Mouse (Mus musculus): ENCODE measurements around the gene Zfp148. TPM values are rescaled to one million over a fixed set of nuclear protein-coding genes. Genes with fewer than 3 reads are reported as not detected.
A peak's percentile ranks its signal among the peaks of the same experiment; 100 is the strongest.

Zfp148 gene
- total RNA-seq (2014; fragmentation: Nextera tagmentation) (36.2 and 43.3 TPM in 2 replicates), total RNA-seq (2017) (27.2 and 28.6 TPM in 2 replicates)

DNA sequence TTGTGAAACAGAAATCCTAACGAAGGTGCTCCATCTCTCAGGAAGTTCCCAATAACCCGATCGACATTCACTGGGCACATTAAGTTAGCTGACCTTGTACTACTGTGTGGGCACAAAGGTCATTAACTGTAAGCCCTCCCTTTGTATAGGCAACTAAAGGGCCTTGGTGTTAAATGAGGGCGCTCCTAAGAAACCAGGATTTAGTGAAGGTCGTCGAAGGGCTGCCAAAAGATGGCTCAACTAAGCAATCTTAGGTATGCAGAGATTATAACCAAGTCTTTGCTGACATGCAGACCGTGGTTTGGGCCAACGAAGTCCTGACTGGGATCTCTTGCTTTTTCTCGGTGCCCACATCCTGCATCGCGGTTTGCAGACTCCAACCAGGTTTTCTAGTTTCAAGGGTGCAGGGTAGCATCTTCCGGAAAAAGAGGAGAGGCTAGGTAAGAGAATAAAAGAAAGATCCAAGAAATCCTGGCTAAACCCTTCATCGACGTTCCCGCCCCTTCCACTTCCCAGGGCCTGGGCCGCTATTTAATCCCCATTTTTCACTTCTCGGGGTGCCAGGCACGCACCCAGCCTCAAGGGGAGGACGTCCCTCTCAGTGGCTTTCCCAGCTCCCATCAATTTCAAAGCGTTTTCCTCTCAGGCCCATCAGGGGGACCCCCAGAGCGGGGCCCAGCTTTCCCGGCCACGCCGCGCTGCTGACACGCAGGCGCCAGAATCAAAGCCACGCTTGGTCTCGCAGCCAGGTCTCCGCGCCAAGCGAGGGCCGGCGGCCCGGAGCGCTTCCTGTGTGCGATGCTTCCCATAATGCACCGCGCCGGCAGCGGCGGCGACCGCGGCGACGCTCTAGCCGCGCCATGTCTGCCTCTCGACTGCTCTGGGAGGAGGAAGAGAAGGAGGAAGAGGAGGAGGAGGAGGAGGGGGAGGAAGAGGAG, at the start of gene Zfp148:
TSS of gene Zfp148 (plus strand) at position 893 of the 938 bp plus-strand sequence.
- ATAC-seq (replicated peaks; ENCODE audit: poor library complexity, severe bottlenecking): peak; percentile 94

DNA sequence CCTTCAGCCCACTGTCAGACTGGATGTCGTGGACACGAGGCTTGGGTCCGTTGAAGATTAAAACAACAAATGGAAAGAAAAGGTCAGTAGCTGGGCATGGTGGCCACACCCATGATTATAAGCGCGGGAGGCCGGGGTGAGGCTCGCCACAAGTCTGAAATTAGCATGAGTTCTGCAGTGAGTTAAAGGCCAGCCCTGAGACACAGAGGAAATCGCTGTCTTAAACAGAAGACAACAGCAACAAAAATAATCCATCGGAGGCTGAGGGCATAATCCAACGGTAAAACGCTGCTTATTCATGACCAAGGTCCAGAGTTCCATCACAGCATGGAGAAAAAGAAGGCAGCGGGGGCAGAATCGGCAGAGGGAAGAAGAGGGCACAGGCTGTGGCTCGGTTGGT, 47.6 kb upstream of the Zfp148 start:
- no peak for ATAC-seq (replicated peaks; ENCODE audit: poor library complexity, severe bottlenecking)

DNA sequence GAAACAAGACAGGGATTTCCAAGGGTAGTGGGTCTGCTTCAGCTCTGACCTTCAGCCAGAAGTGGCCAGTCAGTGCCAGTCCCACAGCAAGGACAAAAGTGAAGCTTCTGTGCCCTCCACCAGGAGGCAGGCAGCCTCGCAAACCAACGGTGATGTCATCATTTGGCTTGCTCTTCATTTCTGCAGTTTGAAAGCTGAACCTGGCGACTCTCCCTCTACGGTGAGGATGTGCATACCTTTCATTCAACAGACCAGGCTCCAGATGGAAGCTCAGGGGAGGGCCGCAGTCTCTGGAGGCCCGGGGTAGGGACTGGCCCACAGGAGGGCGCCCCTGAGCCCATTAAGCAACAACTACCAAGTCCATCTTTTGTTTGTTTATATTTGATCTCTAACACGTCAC, 43.5 kb upstream of the Zfp148 start:
- peak; percentile 74 for ATAC-seq (replicated peaks; ENCODE audit: poor library complexity, severe bottlenecking)

DNA sequence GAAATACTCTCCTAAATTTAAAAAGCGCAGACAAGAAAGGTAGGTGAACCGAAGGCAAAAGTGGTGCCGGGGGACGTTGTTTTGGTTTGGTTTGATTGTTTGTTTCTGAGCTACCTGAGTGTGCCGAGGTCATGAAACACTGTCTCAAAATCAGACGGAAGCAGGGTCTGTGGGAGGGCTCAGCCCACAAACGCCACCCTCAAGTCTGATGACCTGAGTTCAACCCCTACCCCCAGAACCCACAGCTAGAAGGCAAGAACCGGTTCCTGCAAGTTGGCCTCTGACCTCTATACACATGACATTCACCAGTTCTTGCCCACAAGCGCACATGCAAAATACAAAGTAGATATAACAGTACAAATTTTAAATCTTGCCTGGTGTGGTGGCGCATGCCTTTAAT, 43.0 kb upstream of the Zfp148 start:
- ATAC-seq (replicated peaks; ENCODE audit: poor library complexity, severe bottlenecking): no peak

DNA sequence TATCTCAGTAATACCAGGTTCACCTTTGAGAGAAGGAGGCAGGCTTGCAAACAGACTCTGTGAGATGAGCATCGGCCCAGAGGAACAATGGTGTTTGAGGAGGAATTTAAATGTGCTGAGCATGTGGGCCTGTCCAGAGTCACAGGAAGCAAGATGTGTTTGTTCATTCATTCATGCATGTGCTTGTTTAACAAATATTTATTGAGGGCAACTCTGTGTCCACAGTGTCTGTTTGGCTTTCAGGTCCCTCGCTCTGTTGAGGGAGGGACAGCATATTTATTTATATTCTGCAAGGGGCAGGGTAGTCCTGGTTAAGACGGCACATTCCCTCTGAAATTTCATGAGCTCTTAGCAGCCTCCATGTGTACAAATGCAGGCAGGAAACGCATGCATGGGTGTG, 42.1 kb upstream of the Zfp148 start:
- ATAC-seq (replicated peaks; ENCODE audit: poor library complexity, severe bottlenecking): no peak

DNA sequence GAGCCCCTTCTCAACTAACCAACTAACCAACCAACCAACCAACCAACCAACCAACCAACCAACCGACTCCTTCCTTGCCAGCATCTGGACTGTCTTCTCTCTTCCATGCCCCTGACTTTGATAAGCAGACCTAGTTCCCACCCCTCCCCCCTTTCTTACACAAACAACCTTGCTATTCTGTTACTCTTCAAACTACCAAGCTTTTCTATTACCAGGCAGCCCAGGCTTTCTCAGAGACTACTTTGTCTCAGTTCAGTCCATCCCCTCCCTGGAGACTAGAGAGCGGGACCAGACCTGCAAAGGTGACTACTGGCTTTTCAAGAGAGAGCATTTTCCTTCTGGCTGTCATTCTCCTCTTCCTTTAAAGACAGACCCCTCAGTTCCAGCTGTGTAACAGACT, 41.2 kb upstream of the Zfp148 start:
- no peak for ATAC-seq (replicated peaks; ENCODE audit: poor library complexity, severe bottlenecking)

DNA sequence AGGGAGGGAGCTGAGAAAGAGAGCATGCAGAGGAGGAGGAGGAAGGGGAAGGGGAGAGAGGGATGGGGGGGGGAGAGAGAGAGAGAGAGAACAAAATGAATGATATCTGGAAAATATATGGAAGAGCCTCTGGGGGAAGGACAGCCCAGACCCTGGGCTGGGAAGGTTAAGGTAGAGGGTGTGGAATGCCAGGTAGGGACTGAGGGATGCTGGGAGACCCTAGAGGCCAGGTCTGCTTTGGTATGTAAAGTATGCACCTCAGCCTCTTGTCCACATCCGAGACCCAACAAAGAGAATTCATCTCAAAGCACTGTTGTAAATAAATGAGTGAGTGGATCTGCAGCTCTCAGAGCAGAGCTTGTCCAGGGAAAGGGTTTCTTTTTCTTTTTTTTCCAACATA, 38.3 kb upstream of the Zfp148 start:
- ATAC-seq (replicated peaks; ENCODE audit: poor library complexity, severe bottlenecking): no peak

DNA sequence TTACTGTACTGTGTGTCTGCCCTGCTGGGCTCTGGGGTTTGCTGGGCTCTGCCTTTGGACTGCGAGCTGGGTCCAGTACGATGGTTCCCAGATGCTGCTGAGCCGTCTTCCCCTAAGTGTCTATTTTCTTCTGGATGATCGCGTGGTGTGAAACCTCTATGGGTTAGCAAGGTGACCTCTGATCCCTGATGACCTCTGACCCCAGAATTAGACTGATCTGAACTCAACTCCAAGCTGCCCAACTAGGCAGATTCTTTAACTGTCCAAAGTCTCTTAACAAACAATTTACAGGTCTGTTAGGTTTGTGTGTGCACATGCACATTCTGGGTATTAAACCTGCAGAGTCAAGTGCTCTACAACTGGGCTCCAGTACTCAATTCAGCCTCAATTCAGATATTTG, 37.5 kb upstream of the Zfp148 start:
- no peak for ATAC-seq (replicated peaks; ENCODE audit: poor library complexity, severe bottlenecking)

DNA sequence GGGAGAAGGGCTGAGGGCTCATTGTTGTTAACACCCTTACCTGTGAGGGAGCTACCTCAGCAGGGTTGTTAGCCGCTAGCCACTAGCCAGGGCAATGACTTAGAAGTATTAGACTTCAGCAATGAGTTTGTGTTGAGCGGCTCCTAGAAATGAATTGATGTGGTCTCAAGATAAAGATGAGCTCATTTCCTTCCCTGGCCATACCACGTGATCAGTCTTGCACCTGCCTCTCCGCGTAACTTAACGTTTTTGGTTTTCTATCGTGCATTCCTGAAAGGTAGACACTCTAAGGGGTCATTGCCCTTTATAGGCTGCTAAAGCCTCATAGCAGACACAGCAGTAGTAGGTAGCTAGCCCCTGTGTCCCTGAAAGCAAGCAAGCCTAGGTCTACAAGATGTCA, 37.0 kb upstream of the Zfp148 start:
- ATAC-seq (replicated peaks; ENCODE audit: poor library complexity, severe bottlenecking): no peak

DNA sequence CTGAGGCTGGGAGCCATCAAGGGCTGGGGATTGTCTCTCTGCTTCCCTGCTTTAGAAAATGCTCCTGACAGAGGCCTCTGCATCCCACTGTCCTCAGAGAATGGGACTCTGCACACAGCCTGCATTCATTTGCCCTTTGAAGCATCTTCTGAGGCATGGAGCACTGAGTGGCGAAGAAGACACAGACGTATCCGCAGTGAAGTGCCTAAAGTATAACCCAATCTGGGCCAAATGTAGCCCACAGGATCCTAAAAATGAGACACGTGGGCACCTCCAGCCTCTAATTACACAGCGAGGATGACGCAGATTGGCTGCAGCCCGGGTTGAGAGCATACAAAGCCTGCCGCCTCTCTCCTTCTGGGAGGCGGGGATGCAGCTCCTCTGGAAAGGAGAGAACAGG, 36.3 kb upstream of the Zfp148 start:
- no peak for ATAC-seq (replicated peaks; ENCODE audit: poor library complexity, severe bottlenecking)

DNA sequence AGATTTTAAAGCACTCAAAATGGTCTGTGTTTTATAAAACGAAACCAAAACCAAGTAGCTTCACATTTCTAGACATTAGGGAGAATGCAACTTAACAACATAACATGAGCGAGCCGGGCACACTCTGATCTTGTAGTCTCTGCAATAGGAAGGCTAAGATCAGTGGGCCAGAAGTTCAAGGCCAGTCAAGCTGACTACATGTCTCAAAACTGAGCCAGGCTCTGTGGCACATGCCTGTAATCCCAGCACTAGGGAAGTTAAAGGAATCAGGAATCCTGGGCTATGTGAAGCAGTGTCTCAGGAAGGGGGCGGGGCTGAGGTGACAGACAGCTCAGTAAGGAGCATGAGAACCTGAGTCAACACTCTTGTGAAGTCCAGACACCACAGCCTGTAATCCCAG, 35.8 kb upstream of the Zfp148 start:
- ATAC-seq (replicated peaks; ENCODE audit: poor library complexity, severe bottlenecking): peak; percentile 55

DNA sequence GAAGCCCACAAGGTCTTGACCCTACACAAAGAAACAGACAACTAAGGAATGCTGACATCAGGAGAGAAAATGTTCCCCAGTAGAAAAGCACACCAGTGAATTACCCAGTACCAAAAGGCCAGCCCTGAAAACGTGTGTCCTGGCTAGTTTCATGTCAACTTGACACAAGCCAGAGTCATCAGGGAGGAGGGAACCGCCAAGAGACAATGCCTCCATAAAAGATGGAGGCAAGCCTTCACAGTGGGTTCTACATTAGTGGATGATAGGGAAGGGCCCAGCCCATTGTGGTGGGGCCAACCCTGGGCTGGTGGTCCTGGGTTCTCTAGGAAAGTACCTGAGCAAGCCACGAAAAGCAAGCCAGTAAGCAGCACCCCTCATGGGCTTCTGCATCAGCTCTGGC, 34.3 kb upstream of the Zfp148 start:
- no peak for ATAC-seq (replicated peaks; ENCODE audit: poor library complexity, severe bottlenecking)

DNA sequence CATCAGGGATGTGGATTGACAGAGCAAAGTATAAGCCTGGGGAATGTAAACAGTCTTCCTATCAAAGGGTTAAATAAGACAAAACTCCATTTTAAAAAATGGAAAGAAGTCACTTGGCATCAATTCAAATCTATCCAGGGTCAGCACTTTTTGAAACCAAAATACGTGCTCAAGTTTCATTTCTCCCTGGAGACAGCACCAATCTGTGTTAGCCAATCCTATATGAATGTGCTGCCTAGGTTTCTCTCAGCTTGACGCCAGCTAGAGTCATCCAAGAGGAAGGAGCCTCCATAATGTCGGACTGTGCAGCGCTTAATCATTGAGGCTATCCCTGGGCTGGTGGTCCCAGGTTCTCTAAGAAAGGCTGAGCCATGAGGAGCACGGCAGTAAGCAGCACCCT, 33.5 kb upstream of the Zfp148 start:
- ATAC-seq (replicated peaks; ENCODE audit: poor library complexity, severe bottlenecking): 0 out of 2 replicates have a peak, but pooled peaks have one; percentile 37

DNA sequence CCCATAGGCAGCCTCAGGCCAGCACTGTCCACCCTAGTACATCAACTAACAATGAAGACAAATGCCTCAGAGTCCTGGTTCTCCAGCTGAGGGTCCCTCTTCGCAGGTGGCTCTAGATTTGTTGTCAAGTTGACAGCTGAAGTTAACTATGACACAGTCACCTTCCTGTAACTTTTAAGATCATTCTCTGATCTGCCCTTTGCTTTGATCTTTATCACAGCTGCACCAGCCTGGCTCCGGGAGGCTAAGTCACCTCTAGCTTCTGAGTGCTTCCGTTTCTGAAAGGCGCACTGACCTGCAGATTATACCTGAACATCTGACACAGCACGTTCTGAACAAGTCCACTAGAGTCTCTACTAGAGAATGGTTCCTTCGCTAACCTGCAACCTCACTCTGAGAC, 22.8 kb upstream of the Zfp148 start:
- ATAC-seq (replicated peaks; ENCODE audit: poor library complexity, severe bottlenecking): no peak

DNA sequence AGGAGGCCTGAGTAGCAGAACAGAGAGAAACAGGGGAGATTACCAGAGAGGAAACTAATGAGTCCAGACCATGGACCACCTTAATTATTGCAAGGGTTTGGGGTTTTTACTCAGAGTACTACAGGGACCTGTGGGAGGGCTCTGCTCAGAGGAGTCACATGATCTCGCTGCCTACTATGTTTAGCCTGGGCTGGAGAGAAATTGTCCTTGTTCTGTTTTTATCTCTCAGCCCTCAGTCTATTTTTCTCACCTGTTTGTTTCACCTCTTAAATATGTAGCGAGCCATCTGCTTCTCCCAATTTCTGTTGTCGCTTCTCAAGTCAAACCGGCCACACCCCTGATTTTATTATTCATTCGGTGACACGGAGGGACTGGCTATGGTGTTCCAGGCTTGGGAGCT, 14.9 kb upstream of the Zfp148 start:
- no peak for ATAC-seq (replicated peaks; ENCODE audit: poor library complexity, severe bottlenecking)

DNA sequence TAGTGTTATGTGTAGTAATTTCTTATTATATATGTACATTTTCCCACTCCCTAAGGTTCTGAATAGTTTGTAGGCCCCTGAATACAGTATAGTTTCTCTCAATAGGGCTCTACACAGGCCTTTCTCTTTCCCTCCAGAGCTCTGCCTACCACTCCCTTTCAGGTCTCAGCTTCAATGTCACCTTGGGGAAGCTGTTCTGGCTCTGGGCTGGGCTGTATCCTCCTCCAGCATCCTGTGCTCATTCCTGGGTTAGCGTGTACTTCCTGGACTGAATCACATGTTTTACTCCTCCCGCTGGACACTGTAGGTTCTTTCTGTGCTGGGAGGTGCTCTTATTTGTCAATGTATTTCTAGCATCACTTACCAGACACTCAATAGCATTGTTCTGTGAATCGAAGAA, 12.0 kb upstream of the Zfp148 start:
- ATAC-seq (replicated peaks; ENCODE audit: poor library complexity, severe bottlenecking): no peak

DNA sequence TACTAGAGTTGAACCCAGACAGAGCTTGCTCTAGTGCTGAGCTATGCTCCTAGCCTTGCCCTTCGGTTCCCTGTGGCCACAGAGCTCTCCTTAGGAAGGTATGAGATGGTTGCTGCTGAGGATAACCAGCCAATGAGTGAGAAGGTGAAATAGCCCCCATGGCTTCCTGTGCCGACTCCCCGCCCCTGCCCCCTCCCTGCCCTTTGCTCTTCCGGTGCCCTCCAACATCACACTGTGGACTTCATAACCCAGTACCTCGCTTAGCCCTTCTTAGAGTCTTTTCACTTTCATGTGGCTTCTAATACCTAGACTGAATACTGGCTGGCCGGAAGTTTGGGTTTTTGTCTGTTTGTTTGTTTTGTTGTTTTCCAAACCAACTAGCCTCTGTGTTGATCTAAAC, 9.8 kb upstream of the Zfp148 start:
- ATAC-seq (replicated peaks; ENCODE audit: poor library complexity, severe bottlenecking): no peak

DNA sequence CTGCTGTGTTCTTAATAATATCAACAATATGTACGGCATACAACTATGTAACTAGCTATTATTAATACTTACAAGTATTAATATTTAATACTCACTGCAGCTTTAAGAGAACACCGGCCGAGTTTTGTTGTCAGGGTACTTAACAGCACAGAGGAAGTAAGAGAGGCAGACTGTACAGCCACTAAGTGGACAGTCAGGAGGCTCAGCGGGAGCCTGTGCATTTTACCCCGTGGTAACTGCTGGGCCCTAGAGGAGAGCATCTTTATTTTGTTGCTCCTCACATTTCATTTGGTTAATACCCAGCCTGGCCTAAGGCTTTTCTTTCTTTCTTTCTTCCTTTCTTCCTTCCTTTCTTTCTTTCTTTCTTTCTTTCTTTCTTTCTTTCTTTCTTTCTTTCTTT, 8.0 kb upstream of the Zfp148 start:
- ATAC-seq (replicated peaks; ENCODE audit: poor library complexity, severe bottlenecking): no peak

DNA sequence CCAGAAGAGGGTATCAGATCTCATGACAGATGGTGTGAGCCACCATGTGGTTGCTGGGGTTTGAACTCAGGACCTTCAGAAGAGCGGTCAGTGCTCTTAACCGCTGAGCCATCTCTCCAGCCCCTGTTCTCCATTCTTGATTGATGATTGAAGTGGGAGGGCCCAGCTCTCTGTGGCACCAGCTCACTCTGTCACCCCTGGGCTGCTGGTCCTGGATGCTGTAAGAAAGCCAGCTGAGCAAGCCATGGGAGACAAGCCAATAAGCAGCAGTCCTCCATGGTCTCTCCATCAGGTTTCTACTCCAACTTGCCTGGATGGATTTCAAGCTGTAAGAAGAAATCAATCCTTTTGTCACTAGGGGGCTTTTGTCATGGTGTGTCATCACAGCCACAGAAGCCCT, 7.3 kb upstream of the Zfp148 start:
- ATAC-seq (replicated peaks; ENCODE audit: poor library complexity, severe bottlenecking): no peak

DNA sequence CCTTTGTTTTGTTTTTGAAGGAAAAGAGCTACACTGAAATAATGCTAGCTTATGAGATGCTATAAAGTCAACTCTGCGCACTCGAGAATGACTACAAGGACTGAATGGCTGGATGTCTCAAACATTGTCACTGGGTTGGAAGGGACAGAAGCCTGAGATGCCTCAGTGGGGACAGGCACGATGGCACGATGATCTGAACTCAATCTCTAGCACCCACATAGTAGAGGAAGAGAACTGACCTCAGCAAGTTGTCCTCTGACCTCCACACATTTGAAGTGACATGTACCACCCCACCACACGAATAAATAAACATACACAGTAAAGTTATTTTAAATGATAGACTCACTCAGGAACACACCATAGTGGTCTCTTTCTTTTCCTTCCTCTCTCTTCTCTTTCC, 4.4 kb upstream of the Zfp148 start:
- no peak for ATAC-seq (replicated peaks; ENCODE audit: poor library complexity, severe bottlenecking)

DNA sequence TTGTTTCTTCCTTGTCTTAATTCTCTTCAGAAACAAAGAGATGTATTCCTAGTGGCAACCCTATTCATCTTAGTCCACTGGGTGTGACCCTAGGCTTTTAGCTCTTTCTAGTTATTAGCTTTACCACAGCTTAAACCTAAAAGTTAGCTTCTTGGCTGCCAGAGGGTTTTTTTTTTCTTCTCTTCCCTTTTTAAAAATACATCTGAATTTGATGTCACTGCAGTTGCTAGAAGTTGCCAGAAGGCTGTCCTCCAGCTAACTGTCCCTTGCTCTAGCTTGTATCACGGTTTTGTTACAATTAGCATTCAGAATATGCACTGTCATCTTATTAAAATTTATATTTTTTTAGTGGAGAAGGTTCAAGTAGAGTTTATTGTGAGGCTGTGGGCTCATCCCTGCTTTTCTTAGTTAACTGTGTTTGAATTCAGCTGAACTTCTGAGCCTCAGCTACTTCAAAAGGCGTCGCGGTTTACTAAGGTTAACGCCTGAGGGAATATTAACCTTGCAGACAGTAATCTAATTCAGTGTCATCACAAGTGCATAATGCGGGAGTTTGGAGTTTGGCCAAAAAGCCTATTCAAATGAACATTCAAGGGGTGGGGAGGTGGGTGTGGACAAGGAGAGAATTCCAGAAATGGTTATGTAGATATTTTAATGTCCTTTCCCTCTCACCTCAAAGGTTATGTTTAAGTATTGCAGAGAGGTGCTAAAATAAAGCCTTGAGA, 1.3 kb upstream of the Zfp148 start:
- no peak for ATAC-seq (replicated peaks; ENCODE audit: poor library complexity, severe bottlenecking)
